Mouse (Mus musculus) c-Kit-positive CD71-negative TER-119-negative erythroid progenitor cells, embryonic 14.5 days (primary cell): Measurements from ENCODE around the gene Nrcam.

Experiments
- DNase-seq: peaks from one replicate; pipeline ENCODE4 v3.0.0-alpha.2; 2013; ENCODE audit warnings: low read depth

The Nrcam gene

GRCm38 (mm10) chr12:44437046-44437827 is 108.6 kb downstream of the Nrcam start:
- no peak for DNase-seq

- DNase-seq, result no peak
Observed at GRCm38 (mm10) chr12:44438884-44439283, 110.2 kb downstream of the Nrcam start.

GRCm38 (mm10) chr12:44440230-44440629 is 111.5 kb downstream of the Nrcam start:
- peak; percentile 16 for DNase-seq

GRCm38 (mm10) chr12:44450930-44451329 is 122.2 kb downstream of the Nrcam start:
- no peak for DNase-seq

- no peak for DNase-seq
Observed at GRCm38 (mm10) chr12:44451742-44452141, 123.1 kb downstream of the Nrcam start.

GRCm38 (mm10) chr12:44453791-44454190 is 125.1 kb downstream of the Nrcam start:
- no peak for DNase-seq

- DNase-seq, result no peak
Observed at GRCm38 (mm10) chr12:44457961-44458360, 129.3 kb downstream of the Nrcam start.

GRCm38 (mm10) chr12:44462436-44462835 is 133.8 kb downstream of the Nrcam start:
- no peak for DNase-seq

GRCm38 (mm10) chr12:44462976-44463375 is 134.3 kb downstream of the Nrcam start:
- no peak for DNase-seq

- no peak for DNase-seq
Observed at GRCm38 (mm10) chr12:44471073-44471472, 142.4 kb downstream of the Nrcam start.

GRCm38 (mm10) chr12:44475355-44475754 is 146.7 kb downstream of the Nrcam start:
- DNase-seq, result no peak

- no peak for DNase-seq
Observed at GRCm38 (mm10) chr12:44479260-44480030, 150.8 kb downstream of the Nrcam start.

- no peak for DNase-seq
Observed at GRCm38 (mm10) chr12:44480031-44480419, 151.3 kb downstream of the Nrcam start.

GRCm38 (mm10) chr12:44481415-44481814 is 152.7 kb downstream of the Nrcam start:
- DNase-seq, result no peak

GRCm38 (mm10) chr12:44492759-44493479 is 164.2 kb downstream of the Nrcam start:
- no peak for DNase-seq

GRCm38 (mm10) chr12:44497762-44498161 is 169.1 kb downstream of the Nrcam start:
- no peak for DNase-seq

GRCm38 (mm10) chr12:44498872-44499271 is 170.2 kb downstream of the Nrcam start:
- no peak for DNase-seq

GRCm38 (mm10) chr12:44501807-44502487 is 173.3 kb downstream of the Nrcam start:
- DNase-seq, result no peak

GRCm38 (mm10) chr12:44503737-44504136 is 175.1 kb downstream of the Nrcam start:
- DNase-seq, result no peak

- DNase-seq, result no peak
Observed at GRCm38 (mm10) chr12:44508635-44509034, 179.9 kb downstream of the Nrcam start.

- DNase-seq, result no peak
Observed at GRCm38 (mm10) chr12:44509406-44510104, 180.9 kb downstream of the Nrcam start.
